ENCODE assay signal across 8 mouse cellular contexts in genomic region chr7:24175337-24175711, GRCm38 (mm10). TPM values are rescaled to one million over a fixed set of nuclear protein-coding genes. Genes with fewer than 3 reads are reported as not detected.
DNase-seq lines count a peak whose midpoint lies in the region; ATAC-seq and TF ChIP-seq lines count a peak whose summit lies in the region.

No protein-coding gene starts in this region.

- peak overlapping the region; percentile 71 for H3K4me2 ChIP-seq in heart, embryonic 13.5 days
- peak overlapping the region; percentile 55 for H3K4me2 ChIP-seq in forebrain, embryonic 16.5 days (ENCODE audit: low read length)
- H3K4me2 ChIP-seq in liver, embryonic 15.5 days = peak overlapping the region; percentile 62

- peak overlapping the region; percentile 73 for H3K4me3 ChIP-seq in heart, embryonic 13.5 days
- peak overlapping the region; percentile 78 to 98 for H3K4me3 ChIP-seq in ES-E14 (ENCODE audit: insufficient read depth in 1 of 2, low read depth in 1 of 2, low read length in 2 of 2, poor library complexity in 1 of 2, severe bottlenecking in 1 of 2)
- peak overlapping the region; percentile 67 for H3K4me3 ChIP-seq in forebrain, embryonic 16.5 days (replicated peaks; ENCODE audit: low read length)
- H3K4me3 ChIP-seq in liver, embryonic 15.5 days (replicated peaks) = peak overlapping the region; percentile 54

- H3K27me3 ChIP-seq in heart, embryonic 13.5 days (replicated peaks) = no peaks in the 10 kb centered on the region
- H3K27me3 ChIP-seq in forebrain, embryonic 16.5 days (replicated peaks; ENCODE audit: control insufficient read depth, insufficient read depth, low read length) = no peaks in the 10 kb centered on the region
- H3K27me3 ChIP-seq in liver, embryonic 15.5 days = no peaks in the 10 kb centered on the region

- in situ Hi-C loops in ES-E14 (cut with MboI; ENCODE audit: low sequenced_read_pairs in 2 of 2, unreplicated experiment in 2 of 2) = no loop called here

- WGBS in heart, embryonic 13.5 days = 46% methylated on average over 6 of the region's 6 CpGs
- 55% methylated on average over 6 of the region's 6 CpGs for WGBS in forebrain, embryonic 16.5 days
- WGBS in liver, embryonic 15.5 days (ENCODE audit: insufficient replicate concordance) = 37% methylated on average over 6 of the region's 6 CpGs

- H3K36me3 ChIP-seq in heart, embryonic 13.5 days = no peaks in the 10 kb centered on the region
- H3K36me3 ChIP-seq in ES-E14 (ENCODE audit: control insufficient read depth, insufficient read depth, low read length, poor library complexity, severe bottlenecking) = peaks cover 2% of the 10 kb centered on the region; the same call in 1 of the 2 replicates
- no peaks in the 10 kb centered on the region for H3K36me3 ChIP-seq in forebrain, embryonic 16.5 days (ENCODE audit: control insufficient read depth, insufficient read depth)
- H3K36me3 ChIP-seq in liver, embryonic 15.5 days (replicated peaks) = no peaks in the 10 kb centered on the region

- no peak for ATAC-seq in heart, embryonic 13.5 days (ENCODE audit: extremely low read depth, insufficient number of reproducible peaks, low FRiP score, low TSS enrichment)
- no peak for ATAC-seq in forebrain, embryonic 16.5 days
- ATAC-seq in liver, embryonic 15.5 days (ENCODE audit: insufficient read depth) = no peak

- peaks cover 14% of the 10 kb centered on the region; the same call in 1 of the 2 replicates for H3K4me1 ChIP-seq in heart, embryonic 13.5 days
- H3K4me1 ChIP-seq in ES-E14 (ENCODE audit: control insufficient read depth in 2 of 2, insufficient read depth in 2 of 2, low read length in 2 of 2, poor library complexity in 1 of 2) = peaks cover 0 to 3% of the 10 kb centered on the region in 2 experiments; a peak in 1 of 4 replicates
- peaks cover 6% of the 10 kb centered on the region; the same call in 1 of the 2 replicates for H3K4me1 ChIP-seq in forebrain, embryonic 16.5 days (replicated peaks; ENCODE audit: control insufficient read depth, insufficient read depth, low read length)
- H3K4me1 ChIP-seq in liver, embryonic 15.5 days (replicated peaks) = 0 out of 2 replicates have a peak, but pooled peaks cover 2% of the 10 kb centered on the region

- no peaks in the 10 kb centered on the region for H3K9me3 ChIP-seq in heart, embryonic 13.5 days
- no peaks in the 10 kb centered on the region for H3K9me3 ChIP-seq in ES-E14 (ENCODE audit: control insufficient read depth, insufficient read depth, low read depth, low read length)
- H3K9me3 ChIP-seq in forebrain, embryonic 16.5 days (ENCODE audit: control insufficient read depth, low read length) = no peaks in the 10 kb centered on the region
- H3K9me3 ChIP-seq in liver, embryonic 15.5 days (replicated peaks) = no peaks in the 10 kb centered on the region

- H3K27ac ChIP-seq in heart, embryonic 13.5 days (replicated peaks) = no peak overlapping the region
- H3K27ac ChIP-seq in ES-E14 (ENCODE audit: insufficient read depth, low read depth, low read length, poor library complexity, severe bottlenecking) = no peak overlapping the region
- no peak overlapping the region for H3K27ac ChIP-seq in forebrain, embryonic 16.5 days (ENCODE audit: low read length)
- no peak overlapping the region for H3K27ac ChIP-seq in liver, embryonic 15.5 days (replicated peaks)

- intact Hi-C loops in left cerebral cortex, postnatal 14 days (cut with DNase I) = loop anchor here (2.0 kb wide), 1 partner anchor 63 kb away; the partner anchor contains the start of gene Zfp112

- peak overlapping the region; percentile 80 for H3K9ac ChIP-seq in heart, embryonic 13.5 days
- H3K9ac ChIP-seq in ES-E14 (ENCODE audit: insufficient read depth, low read depth, low read length, poor library complexity, severe bottlenecking) = no peak overlapping the region
- peak overlapping the region; percentile 75 for H3K9ac ChIP-seq in forebrain, embryonic 16.5 days (replicated peaks; ENCODE audit: low read depth, low read length)
- H3K9ac ChIP-seq in liver, embryonic 15.5 days = no peak overlapping the region

- no peak for DNase-seq in heart, postnatal 4 days
- DNase-seq in ES-E14 (ENCODE audit: low read depth, low spot score) = no peak
- DNase-seq in urinary bladder, postnatal 4 days (ENCODE audit: low spot score in 2 of 2) = no peak
- no peak for DNase-seq in left cerebral cortex, postnatal 14 days (ENCODE audit: low spot score in 2 of 2)
- DNase-seq in ovary, postnatal 36 days (ENCODE audit: low spot score) = no peak

TF ChIP-seq in ES-E14, 5 proteins besides CTCF, POLR2A, EP300 and RAD21:
- no peak for TF ChIP-seq ZNF384 (IDR thresholded peaks at IDR 0.05; ENCODE audit: low read depth, low read length)
- TF ChIP-seq CHD2 (IDR thresholded peaks at IDR 0.05; ENCODE audit: low read depth, low read length) = no peak
- no peak for TF ChIP-seq MAFK (IDR thresholded peaks at IDR 0.05; ENCODE audit: insufficient read depth, low read depth, low read length)

RNA-seq across cellular contexts. Expression of gene Zfp114, which starts 0.5 kb away (rescaled TPM):
- polyA plus RNA-seq in heart, embryonic 13.5 days (2015; fragmentation: Nextera tagmentation; extraction: Ambion mirVana) = 3.1 and 3.2 TPM in 2 replicates
- under 1 TPM; 0.23 to 0.76 TPM for total RNA-seq in heart, postnatal 4 days (2021)
- 2.9 and 3.0 TPM in 2 replicates for total RNA-seq in ES-E14 (2012; rRNA removed)
- 10.0 and 10.7 TPM in 2 replicates for polyA plus RNA-seq in forebrain, embryonic 16.5 days (2015; fragmentation: Nextera tagmentation; extraction: Ambion mirVana)
- polyA plus RNA-seq in liver, embryonic 15.5 days (2015; fragmentation: Nextera tagmentation; extraction: Ambion mirVana) = 0.40 and 0.61 TPM in 2 replicates
- 1 to 10 TPM; 3.7 TPM for total RNA-seq in left cerebral cortex, postnatal 14 days (2021)

RNA-seq across cellular contexts. Expression of gene Zfp111, which starts 35.9 kb away (rescaled TPM):
- polyA plus RNA-seq in heart, embryonic 13.5 days (2015; fragmentation: Nextera tagmentation; extraction: Ambion mirVana) = 5.8 and 6.8 TPM in 2 replicates
- 10 to 100 TPM in 1 of 2 experiments, 1 to 10 TPM in 1; 8.2 to 10.3 TPM for total RNA-seq in heart, postnatal 4 days (2021)
- 7.8 and 8.5 TPM in 2 replicates for total RNA-seq in ES-E14 (2012; rRNA removed)
- 7.2 and 7.4 TPM in 2 replicates for polyA plus RNA-seq in forebrain, embryonic 16.5 days (2015; fragmentation: Nextera tagmentation; extraction: Ambion mirVana)
- polyA plus RNA-seq in liver, embryonic 15.5 days (2015; fragmentation: Nextera tagmentation; extraction: Ambion mirVana) = 1.1 TPM in 2 replicates
- total RNA-seq in left cerebral cortex, postnatal 14 days (2021) = 10 to 100 TPM in 1 of 2 experiments, 1 to 10 TPM in 1; 8.7 to 12.2 TPM

RNA-seq across cellular contexts. Expression of gene Zfp235, which starts 41.4 kb away (rescaled TPM):
- 5.9 and 9.1 TPM in 2 replicates for polyA plus RNA-seq in heart, embryonic 13.5 days (2015; fragmentation: Nextera tagmentation; extraction: Ambion mirVana)
- 1 to 10 TPM; 4.1 to 5.1 TPM for total RNA-seq in heart, postnatal 4 days (2021)
- 4.7 and 4.8 TPM in 2 replicates for total RNA-seq in ES-E14 (2012; rRNA removed)
- 26.9 and 31.5 TPM in 2 replicates for polyA plus RNA-seq in forebrain, embryonic 16.5 days (2015; fragmentation: Nextera tagmentation; extraction: Ambion mirVana)
- 3.3 and 3.5 TPM in 2 replicates for polyA plus RNA-seq in liver, embryonic 15.5 days (2015; fragmentation: Nextera tagmentation; extraction: Ambion mirVana)
- 10 to 100 TPM; 20.2 to 22.8 TPM for total RNA-seq in left cerebral cortex, postnatal 14 days (2021)

Comparison
In these comparisons a context has a peak if more than half of its experiments do, and no peak if none do; other contexts are left out.
1. H3K9ac ChIP-seq: peak in heart, embryonic 13.5 days (single experiment) and forebrain, embryonic 16.5 days (single experiment); none in ES-E14 (single experiment) and liver, embryonic 15.5 days (single experiment).
2. Peak in every context shown above with its lines, with median percentiles within 50 percentile points of each other: H3K4me2 ChIP-seq and H3K4me3 ChIP-seq.